Mouse (Mus musculus): Measurements from ENCODE around the gene Palm2. TPM values are rescaled to one million over a fixed set of nuclear protein-coding genes. Genes with fewer than 3 reads are reported as not detected.
"Not testable (repeated sequence)": the region's sequence is repeated elsewhere in the genome, so short reads cannot be mapped to it uniquely, and the experiment has no call there.

The Palm2 gene
- polyA plus RNA-seq (2014; fragmentation: Nextera tagmentation; extraction: Ambion mirVana) = 23.0 and 29.0 TPM in 2 replicates

- Histone ChIP-seq H3K9ac (ENCODE audit: low read depth, low read length) (peak within 1 kb of the TSS; percentile 4), H3K27me3 (ENCODE audit: control insufficient read depth, insufficient read depth, low read length) (peaks cover 46% of the 10 kb centered on the region), H3K4me3 (ENCODE audit: low read depth, low read length) (peak within 1 kb of the TSS; percentile 55), H3K4me2 (peak within 1 kb of the TSS; percentile 93), H3K36me3 (ENCODE audit: control insufficient read depth, insufficient read depth, low read length) (no peaks in the 10 kb centered on the region), H3K9me3 (replicated peaks; ENCODE audit: control insufficient read depth, low read length) (no peaks in the 10 kb centered on the region), H3K4me1 (ENCODE audit: control insufficient read depth, insufficient read depth, low read length) (peaks cover 2% of the 10 kb centered on the region; the same call in 1 of the 2 replicates), H3K27ac (ENCODE audit: low read depth, low read length) (no peak within 1 kb of the TSS)
- WGBS (ENCODE audit: insufficient replicate concordance) = under 1% methylated on average over 65 of the region's 67 CpGs
- ATAC-seq (replicated peaks; ENCODE audit: insufficient number of reproducible peaks, low FRiP score, low TSS enrichment) = no peak; the same call in 1 of the 2 replicates
Observed at GRCm38 (mm10) chr4:57433941-57434704, at the start of gene Palm2. TSS of gene Palm2 (plus strand) at chr4:57434247.

GRCm38 (mm10) chr4:57384355-57384754, 49.7 kb upstream of the Palm2 start:
- H3K4me3 ChIP-seq (ENCODE audit: low read depth, low read length) = no peak overlapping the region
- no peaks in the 10 kb centered on the region for H3K36me3 ChIP-seq (ENCODE audit: control insufficient read depth, insufficient read depth, low read length)
- H3K9me3 ChIP-seq (replicated peaks; ENCODE audit: control insufficient read depth, low read length) = no peaks in the 10 kb centered on the region
- no peaks in the 10 kb centered on the region for H3K27me3 ChIP-seq (ENCODE audit: control insufficient read depth, insufficient read depth, low read length)
- H3K4me2 ChIP-seq = no peak overlapping the region
- no peak overlapping the region for H3K27ac ChIP-seq (ENCODE audit: low read depth, low read length)
- no peak overlapping the region for H3K9ac ChIP-seq (ENCODE audit: low read depth, low read length)
- WGBS (ENCODE audit: insufficient replicate concordance) = 66% methylated on average over 2 of the region's 2 CpGs
- ATAC-seq (replicated peaks; ENCODE audit: insufficient number of reproducible peaks, low FRiP score, low TSS enrichment) = no peak
- no peaks in the 10 kb centered on the region for H3K4me1 ChIP-seq (ENCODE audit: control insufficient read depth, insufficient read depth, low read length)

- no peaks in the 10 kb centered on the region for H3K27me3 ChIP-seq (ENCODE audit: control insufficient read depth, insufficient read depth, low read length)
- no peak overlapping the region for H3K4me2 ChIP-seq
- H3K4me1 ChIP-seq (ENCODE audit: control insufficient read depth, insufficient read depth, low read length) = no peaks in the 10 kb centered on the region
- no peak for ATAC-seq (replicated peaks; ENCODE audit: insufficient number of reproducible peaks, low FRiP score, low TSS enrichment)
- H3K9ac ChIP-seq (ENCODE audit: low read depth, low read length) = no peak overlapping the region
- 52% methylated on average over 8 of the region's 8 CpGs for whole genome bisulfite sequencing (ENCODE audit: insufficient replicate concordance)
- no peaks in the 10 kb centered on the region for H3K36me3 ChIP-seq (ENCODE audit: control insufficient read depth, insufficient read depth, low read length)
- no peak overlapping the region for H3K4me3 ChIP-seq (ENCODE audit: low read depth, low read length)
- H3K9me3 ChIP-seq (replicated peaks; ENCODE audit: control insufficient read depth, low read length) = no peaks in the 10 kb centered on the region
- H3K27ac ChIP-seq (ENCODE audit: low read depth, low read length) = no peak overlapping the region
Observed at GRCm38 (mm10) chr4:57391103-57391502, 42.9 kb upstream of the Palm2 start.

DNA sequence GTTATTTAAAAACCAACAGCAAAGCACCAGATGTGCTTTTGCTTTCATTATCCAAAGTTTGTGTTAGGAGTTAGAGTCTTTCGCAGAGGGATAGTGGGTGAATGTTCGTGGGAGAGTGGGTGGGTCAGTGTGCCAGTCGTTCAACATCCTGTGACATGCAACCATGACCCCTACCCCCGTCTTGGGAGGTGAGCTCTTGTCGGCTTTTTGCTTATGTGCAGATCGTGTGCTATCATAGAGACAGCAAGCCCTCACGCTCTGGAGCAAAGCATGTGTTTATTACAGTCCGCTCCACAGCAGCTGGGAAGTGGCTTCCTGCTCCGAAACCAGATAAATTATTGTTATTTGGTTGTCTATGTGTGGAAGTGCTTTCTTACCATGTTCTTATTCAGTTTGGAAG, 37.6 kb upstream of the Palm2 start:
- ATAC-seq (replicated peaks; ENCODE audit: insufficient number of reproducible peaks, low FRiP score, low TSS enrichment) = no peak
- 78% methylated on average over 9 of the region's 9 CpGs for WGBS (ENCODE audit: insufficient replicate concordance)
- H3K27me3 ChIP-seq (ENCODE audit: control insufficient read depth, insufficient read depth, low read length) = no peaks in the 10 kb centered on the region

GRCm38 (mm10) chr4:57412385-57412784, 21.7 kb upstream of the Palm2 start:
- not testable (repeated sequence) for ATAC-seq (replicated peaks; ENCODE audit: insufficient number of reproducible peaks, low FRiP score, low TSS enrichment); H3K27ac ChIP-seq (ENCODE audit: low read depth, low read length); H3K4me2 ChIP-seq; H3K4me1 ChIP-seq (ENCODE audit: control insufficient read depth, insufficient read depth, low read length); H3K27me3 ChIP-seq (ENCODE audit: control insufficient read depth, insufficient read depth, low read length); H3K4me3 ChIP-seq (ENCODE audit: low read depth, low read length); H3K9ac ChIP-seq (ENCODE audit: low read depth, low read length); H3K9me3 ChIP-seq (replicated peaks; ENCODE audit: control insufficient read depth, low read length); H3K36me3 ChIP-seq (ENCODE audit: control insufficient read depth, insufficient read depth, low read length)
- whole genome bisulfite sequencing (ENCODE audit: insufficient replicate concordance) = 46% methylated on average over 6 of the region's 6 CpGs

More for the DNA sequence above, 37.6 kb upstream of the Palm2 start:
- Histone ChIP-seq H3K27ac (ENCODE audit: low read depth, low read length) (no peak overlapping the region), H3K4me1 (ENCODE audit: control insufficient read depth, insufficient read depth, low read length) (no peaks in the 10 kb centered on the region), H3K4me2 (no peak overlapping the region), H3K9ac (ENCODE audit: low read depth, low read length) (no peak overlapping the region), H3K9me3 (replicated peaks; ENCODE audit: control insufficient read depth, low read length) (no peaks in the 10 kb centered on the region), H3K36me3 (ENCODE audit: control insufficient read depth, insufficient read depth, low read length) (no peaks in the 10 kb centered on the region), H3K4me3 (ENCODE audit: low read depth, low read length) (no peak overlapping the region)

GRCm38 (mm10) chr4:57413016-57413415, 21.0 kb upstream of the Palm2 start:
- H3K36me3 ChIP-seq (ENCODE audit: control insufficient read depth, insufficient read depth, low read length) = no peaks in the 10 kb centered on the region
- H3K27ac ChIP-seq (ENCODE audit: low read depth, low read length) = no peak overlapping the region
- 35% methylated on average over 7 of the region's 7 CpGs for WGBS (ENCODE audit: insufficient replicate concordance)
- no peaks in the 10 kb centered on the region for H3K4me1 ChIP-seq (ENCODE audit: control insufficient read depth, insufficient read depth, low read length)
- H3K4me2 ChIP-seq = no peak overlapping the region
- H3K4me3 ChIP-seq (ENCODE audit: low read depth, low read length) = no peak overlapping the region
- ATAC-seq (replicated peaks; ENCODE audit: insufficient number of reproducible peaks, low FRiP score, low TSS enrichment) = no peak
- H3K27me3 ChIP-seq (ENCODE audit: control insufficient read depth, insufficient read depth, low read length) = no peaks in the 10 kb centered on the region
- H3K9ac ChIP-seq (ENCODE audit: low read depth, low read length) = no peak overlapping the region
- no peaks in the 10 kb centered on the region for H3K9me3 ChIP-seq (replicated peaks; ENCODE audit: control insufficient read depth, low read length)

GRCm38 (mm10) chr4:57413670-57414069, 20.4 kb upstream of the Palm2 start:
- not testable (repeated sequence) for H3K27me3 ChIP-seq (ENCODE audit: control insufficient read depth, insufficient read depth, low read length); H3K27ac ChIP-seq (ENCODE audit: low read depth, low read length); H3K4me1 ChIP-seq (ENCODE audit: control insufficient read depth, insufficient read depth, low read length); ATAC-seq (replicated peaks; ENCODE audit: insufficient number of reproducible peaks, low FRiP score, low TSS enrichment); H3K4me3 ChIP-seq (ENCODE audit: low read depth, low read length); H3K36me3 ChIP-seq (ENCODE audit: control insufficient read depth, insufficient read depth, low read length); H3K9me3 ChIP-seq (replicated peaks; ENCODE audit: control insufficient read depth, low read length); H3K4me2 ChIP-seq; H3K9ac ChIP-seq (ENCODE audit: low read depth, low read length)
- 85% methylated on average over 11 of the region's 11 CpGs for WGBS (ENCODE audit: insufficient replicate concordance)

- no peaks in the 10 kb centered on the region for H3K36me3 ChIP-seq (ENCODE audit: control insufficient read depth, insufficient read depth, low read length)
- no peaks in the 10 kb centered on the region for H3K4me1 ChIP-seq (ENCODE audit: control insufficient read depth, insufficient read depth, low read length)
- H3K9ac ChIP-seq (ENCODE audit: low read depth, low read length) = no peak overlapping the region
- no peak overlapping the region for H3K27ac ChIP-seq (ENCODE audit: low read depth, low read length)
- peaks cover 3% of the 10 kb centered on the region; the same call in 1 of the 2 replicates for H3K27me3 ChIP-seq (ENCODE audit: control insufficient read depth, insufficient read depth, low read length)
- no peaks in the 10 kb centered on the region for H3K9me3 ChIP-seq (replicated peaks; ENCODE audit: control insufficient read depth, low read length)
- no peak overlapping the region for H3K4me3 ChIP-seq (ENCODE audit: low read depth, low read length)
- no peak for ATAC-seq (replicated peaks; ENCODE audit: insufficient number of reproducible peaks, low FRiP score, low TSS enrichment)
- WGBS (ENCODE audit: insufficient replicate concordance) = 80% methylated on average over 7 of the region's 7 CpGs
- H3K4me2 ChIP-seq = no peak overlapping the region
Observed at GRCm38 (mm10) chr4:57424011-57424410, 10.0 kb upstream of the Palm2 start.

GRCm38 (mm10) chr4:57428317-57428716, 5.7 kb upstream of the Palm2 start:
- Histone ChIP-seq H3K4me1 (ENCODE audit: control insufficient read depth, insufficient read depth, low read length) (no peaks in the 10 kb centered on the region), H3K9ac (ENCODE audit: low read depth, low read length) (no peak overlapping the region), H3K27ac (ENCODE audit: low read depth, low read length) (no peak overlapping the region), H3K4me2 (no peak overlapping the region), H3K27me3 (ENCODE audit: control insufficient read depth, insufficient read depth, low read length) (peaks cover 17% of the 10 kb centered on the region), H3K9me3 (replicated peaks; ENCODE audit: control insufficient read depth, low read length) (no peaks in the 10 kb centered on the region), H3K36me3 (ENCODE audit: control insufficient read depth, insufficient read depth, low read length) (no peaks in the 10 kb centered on the region), H3K4me3 (ENCODE audit: low read depth, low read length) (no peak overlapping the region)
- WGBS (ENCODE audit: insufficient replicate concordance) = 69% methylated on average over 8 of the region's 8 CpGs
- ATAC-seq (replicated peaks; ENCODE audit: insufficient number of reproducible peaks, low FRiP score, low TSS enrichment) = no peak
